Mouse (Mus musculus) splenic B cell, adult 2 months (primary cell): ENCODE results near the gene Ccl12.

Source experiments
- DNase-seq: peaks from one replicate; pipeline ENCODE4 v3.0.0-alpha.2; 2011; ENCODE audit warnings: low read depth, low spot score
- H3K27me3 ChIP-seq: 2 replicates; pipeline ENCODE4 v1.6.1; 2012; ENCODE audit warnings: mild to moderate bottlenecking, low read length, moderate library complexity, mixed read lengths; ENCODE audit not compliant: control insufficient read depth, poor library complexity, insufficient read depth, severe bottlenecking
- H3K36me3 ChIP-seq: 2 replicates; pipeline ENCODE4 v1.6.1; 2012; ENCODE audit warnings: mild to moderate bottlenecking, low read length, moderate library complexity, mixed read lengths; ENCODE audit not compliant: control insufficient read depth, poor library complexity, insufficient read depth, severe bottlenecking

The Ccl12 gene

GRCm38 (mm10) chr11:82101087-82101486 is 558 bp upstream of the Ccl12 start:
- Histone ChIP-seq H3K27me3 (no peaks in the 10 kb centered on the region), H3K36me3 (no peaks in the 10 kb centered on the region)
- DNase-seq = no peak

- no peak for DNase-seq
- no peaks in the 10 kb centered on the region for H3K36me3 ChIP-seq
- no peaks in the 10 kb centered on the region for H3K27me3 ChIP-seq
Measured at GRCm38 (mm10) chr11:82109611-82110010, 8.0 kb downstream of the Ccl12 start.

- DNase-seq = no peak
- no peaks in the 10 kb centered on the region for H3K27me3 ChIP-seq
- H3K36me3 ChIP-seq = no peaks in the 10 kb centered on the region
Measured at GRCm38 (mm10) chr11:82110372-82111248, 9.0 kb downstream of the Ccl12 start.

GRCm38 (mm10) chr11:82114885-82115284 is 13.2 kb downstream of the Ccl12 start, which contains the start of gene Ccl8:
TSS of gene Ccl8 (plus strand) at chr11:82115185.
- H3K27me3 ChIP-seq = no peaks in the 10 kb centered on the region
- no peaks in the 10 kb centered on the region for H3K36me3 ChIP-seq
- no peak for DNase-seq

GRCm38 (mm10) chr11:82116041-82116440 is 14.4 kb downstream of the Ccl12 start:
- Histone ChIP-seq H3K36me3 (no peaks in the 10 kb centered on the region), H3K27me3 (no peaks in the 10 kb centered on the region)
- DNase-seq = no peak

GRCm38 (mm10) chr11:82132977-82133376 is 31.3 kb downstream of the Ccl12 start:
- Histone ChIP-seq H3K27me3 (no peaks in the 10 kb centered on the region), H3K36me3 (no peaks in the 10 kb centered on the region)
- DNase-seq = no peak

GRCm38 (mm10) chr11:82136196-82136595 is 34.6 kb downstream of the Ccl12 start:
- Histone ChIP-seq H3K27me3 (no peaks in the 10 kb centered on the region), H3K36me3 (no peaks in the 10 kb centered on the region)
- DNase-seq = no peak

- H3K27me3 ChIP-seq = no peaks in the 10 kb centered on the region
- H3K36me3 ChIP-seq = no peaks in the 10 kb centered on the region
- DNase-seq = no peak
Measured at GRCm38 (mm10) chr11:82139492-82140094, 37.9 kb downstream of the Ccl12 start.
